Mouse (Mus musculus): ENCODE results near the gene Bpifb4.

Gene Bpifb4

DNA sequence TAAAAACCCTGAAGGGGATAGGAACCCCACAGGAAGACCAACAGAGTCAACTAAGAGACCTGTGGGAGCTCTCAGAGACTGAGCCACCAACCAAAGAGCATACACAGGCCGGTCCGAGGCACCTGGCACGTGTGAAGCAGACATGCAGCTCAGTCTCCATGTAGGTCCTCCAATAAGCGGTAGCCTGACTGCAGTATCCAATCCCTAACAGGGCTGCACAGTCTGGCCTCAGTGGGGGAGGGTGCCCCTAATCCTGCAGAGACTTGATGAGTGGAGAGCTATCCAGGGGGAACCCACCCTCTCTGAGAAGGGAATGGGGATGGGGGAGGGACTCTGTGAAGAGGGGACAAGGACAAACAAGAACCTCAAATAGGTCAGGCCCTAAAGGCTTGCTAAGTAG is 67.7 kb downstream of the Bpifb4 start:
- DNase-seq, result no peak

GRCm38 (mm10) chr2:154006331-154006730 is 68.3 kb downstream of the Bpifb4 start:
- DNase-seq, result peak in 1 of 2 experiments; percentile 2

DNA sequence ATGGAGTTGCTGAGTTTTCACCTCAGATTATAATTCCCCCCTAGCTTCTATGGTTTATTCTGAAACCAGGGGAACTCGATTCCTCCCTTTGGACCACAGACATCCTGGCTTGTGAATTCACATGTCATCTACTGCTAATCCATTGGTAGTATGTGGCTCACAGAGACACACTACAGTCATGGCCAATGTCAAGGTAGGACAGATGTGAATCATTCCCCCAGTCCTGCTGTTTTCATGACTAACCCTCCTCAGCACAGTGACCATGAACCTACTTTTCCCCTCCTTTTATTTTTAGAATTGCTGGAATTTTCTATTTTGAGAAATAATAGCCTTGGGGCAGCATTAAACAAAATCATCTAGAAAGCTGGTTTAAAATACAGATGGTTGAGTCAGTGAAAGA is 69.4 kb downstream of the Bpifb4 start:
- DNase-seq, result no peak

DNA sequence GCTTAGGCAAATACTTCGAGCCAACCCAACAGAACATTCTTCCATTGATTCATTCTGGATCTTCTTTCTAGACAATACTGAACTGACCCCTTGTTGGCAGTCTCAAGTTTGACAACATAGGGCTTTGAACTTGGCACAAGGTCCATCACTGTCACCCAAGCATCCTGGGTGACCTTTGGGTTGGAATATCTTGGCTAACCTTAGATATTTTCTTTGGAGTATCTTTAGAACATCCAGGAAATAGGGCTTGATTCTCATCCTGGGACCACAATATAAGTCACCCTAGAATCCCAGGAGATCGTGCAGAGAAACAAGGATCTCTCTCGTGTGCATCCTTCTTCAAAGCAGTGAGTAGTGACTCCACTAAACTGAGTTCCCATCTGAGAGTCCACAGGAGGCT is 70.0 kb downstream of the Bpifb4 start, which contains the start of gene Bpifa2:
Bpifa2 (plus strand) TSS at position 301 of the 400 bp plus-strand sequence.
- DNase-seq, result no peak

Measured in thymus, postnatal 36 days (tissue).